Mouse (Mus musculus) ES-E14 (cell line): ENCODE results near the gene Cyp4b1. TPM values are rescaled to one million over a fixed set of nuclear protein-coding genes. Genes with fewer than 3 reads are reported as not detected.
"Not testable (repeated sequence)": the region's sequence is repeated elsewhere in the genome, so short reads cannot be mapped to it uniquely, and the experiment has no call there.

Experiments used
- DNase-seq: peaks from one replicate; pipeline ENCODE4 v3.0.0-alpha.2; 2013; ENCODE audit warnings: low read depth, low spot score
- H3K27ac ChIP-seq: 2 replicates; pipeline ENCODE4 v1.5.1; 2012; ENCODE audit warnings: low read depth, mild to moderate bottlenecking, low read length, moderate library complexity, mixed read lengths; ENCODE audit not compliant: poor library complexity, insufficient read depth, severe bottlenecking
- H3K36me3 ChIP-seq: 2 replicates; pipeline ENCODE4 v1.6.1; 2012; ENCODE audit warnings: mild to moderate bottlenecking, low read length, moderate library complexity, mixed read lengths; ENCODE audit not compliant: control insufficient read depth, poor library complexity, insufficient read depth, severe bottlenecking
- H3K4me1 ChIP-seq, 2 experiments: fragments of 150-350 bp in 1 of 2; sonication (generic) in 1 of 2; 2 replicates each; pipeline ENCODE4 v1.6.1; 2012; ENCODE audit warnings: low read length in 2 of 2, mild to moderate bottlenecking in 1 of 2, mixed read lengths in 1 of 2; ENCODE audit not compliant: control insufficient read depth in 2 of 2, insufficient read depth in 2 of 2, poor library complexity in 1 of 2
- H3K4me3 ChIP-seq, 2 experiments: fragments of 150-350 bp in 1 of 2; sonication (generic) in 1 of 2; 2 replicates each; pipeline ENCODE4 v1.5.1; 2012; ENCODE audit warnings: low read length in 2 of 2, low read depth in 1 of 2, mild to moderate bottlenecking in 1 of 2, mixed read lengths in 1 of 2; ENCODE audit not compliant: insufficient read depth in 1 of 2, poor library complexity in 1 of 2, severe bottlenecking in 1 of 2
- H3K9ac ChIP-seq: 2 replicates; pipeline ENCODE4 v1.6.1; 2012; ENCODE audit warnings: low read depth, mild to moderate bottlenecking, low read length, mixed read lengths; ENCODE audit not compliant: poor library complexity, insufficient read depth, severe bottlenecking
- H3K9me3 ChIP-seq: fragments of 150-350 bp; sonication (generic); 2 replicates; pipeline ENCODE4 v1.6.1; 2012; ENCODE audit warnings: low read depth, mild to moderate bottlenecking, low read length; ENCODE audit not compliant: control insufficient read depth, insufficient read depth
- CHD2 ChIP-seq: IDR thresholded peaks from 2 replicates; pipeline ENCODE4 v1.6.1; 2014; ENCODE audit warnings: mild to moderate bottlenecking, low read depth, low read length, inconsistent platforms
- HCFC1 ChIP-seq: IDR thresholded peaks from 2 replicates; pipeline ENCODE4 v1.6.1; 2012; ENCODE audit warnings: low read length, inconsistent platforms, borderline replicate concordance; ENCODE audit not compliant: insufficient read depth
- MAFK ChIP-seq: IDR thresholded peaks from 2 replicates; pipeline ENCODE4 v1.6.1; 2014; ENCODE audit warnings: mild to moderate bottlenecking, low read depth, low read length, inconsistent platforms; ENCODE audit not compliant: insufficient read depth
- ZC3H11A ChIP-seq: IDR thresholded peaks from 2 replicates; pipeline ENCODE4 v1.6.1; 2012; ENCODE audit warnings: low read depth, mild to moderate bottlenecking, inconsistent platforms, low read length, borderline replicate concordance
- ZNF384 ChIP-seq: IDR thresholded peaks from 2 replicates; pipeline ENCODE4 v1.6.1; 2012; ENCODE audit warnings: low read depth, low read length, inconsistent platforms
- in situ Hi-C, 2 experiments: fragments of 600-800 bp; cut with MboI; formaldehyde crosslinking; loops; one replicate each; pipeline ENCODE4 v1.15.1; 2025; ENCODE audit warnings: low sequenced_read_pairs in 2 of 2, inconsistent platforms in 1 of 2; ENCODE audit not compliant: unreplicated experiment in 2 of 2
- total RNA-seq: library from RNA; depleted of rRNA; stranded (reverse); fragments of 300-350 nt; gene quantifications from 2 replicates; pipeline ENCODE4 v1.2.3, GENCODE M21; 2012

The Cyp4b1 gene
- total RNA-seq, 1 experiment = not detected

GRCm38 (mm10) chr4:115648752-115649151 is 1.2 kb upstream of the Cyp4b1 start:
- Histone ChIP-seq H3K9ac (no peak overlapping the region), H3K9me3 (no peaks in the 10 kb centered on the region), H3K4me3 (no peak overlapping the region), H3K27ac (no peak overlapping the region), H3K36me3 (no peaks in the 10 kb centered on the region), H3K4me1 (no peaks in the 10 kb centered on the region)
- TF ChIP-seq CHD2 (no peak), HCFC1 (no peak), MAFK (no peak), ZNF384 (no peak), ZC3H11A (no peak)
- DNase-seq = no peak
- in situ Hi-C loops = no loop called here

- in situ Hi-C loops = no loop called here
- Histone ChIP-seq H3K9me3 (no peaks in the 10 kb centered on the region), H3K9ac (no peak overlapping the region), H3K27ac (no peak overlapping the region), H3K36me3 (no peaks in the 10 kb centered on the region), H3K4me3 (no peak overlapping the region), H3K4me1 (no peaks in the 10 kb centered on the region)
- no peak for DNase-seq
- TF ChIP-seq MAFK = no peak
Measured at GRCm38 (mm10) chr4:115645371-115645770, 2.2 kb downstream of the Cyp4b1 start.

- in situ Hi-C loops = no loop called here
- H3K4me3 ChIP-seq = no peak overlapping the region
- H3K9me3 ChIP-seq = no peaks in the 10 kb centered on the region
- H3K36me3 ChIP-seq = no peaks in the 10 kb centered on the region
- DNase-seq = no peak
- TF ChIP-seq HCFC1 (no peak), CHD2 (no peak), ZC3H11A (no peak), MAFK (no peak), ZNF384 (no peak)
- H3K4me1 ChIP-seq = no peaks in the 10 kb centered on the region
- no peak overlapping the region for H3K9ac ChIP-seq
- H3K27ac ChIP-seq = no peak overlapping the region
Measured at GRCm38 (mm10) chr4:115642967-115643754, 4.4 kb downstream of the Cyp4b1 start.

- H3K4me3 ChIP-seq, H3K9me3 ChIP-seq, H3K4me1 ChIP-seq, H3K9ac ChIP-seq, H3K36me3 ChIP-seq, H3K27ac ChIP-seq, in situ Hi-C loops, DNase-seq: not testable (repeated sequence)
Measured at GRCm38 (mm10) chr4:115625560-115625959, 22.0 kb downstream of the Cyp4b1 start.

- Histone ChIP-seq H3K9ac (no peak overlapping the region), H3K36me3 (no peaks in the 10 kb centered on the region), H3K9me3 (no peaks in the 10 kb centered on the region), H3K4me3 (no peak overlapping the region), H3K4me1 (no peaks in the 10 kb centered on the region), H3K27ac (no peak overlapping the region)
- TF ChIP-seq MAFK = no peak
- in situ Hi-C loops = no loop called here
- no peak for DNase-seq
Measured at GRCm38 (mm10) chr4:115614005-115614404, 33.5 kb downstream of the Cyp4b1 start.

- H3K9me3 ChIP-seq, H3K4me3 ChIP-seq, H3K9ac ChIP-seq, H3K36me3 ChIP-seq, DNase-seq, H3K4me1 ChIP-seq, in situ Hi-C loops, H3K27ac ChIP-seq: not testable (repeated sequence)
Measured at GRCm38 (mm10) chr4:115600611-115601010, 46.9 kb downstream of the Cyp4b1 start, which contains the start of gene Cyp4a32. Gene Cyp4a32, plus strand, starts transcription at chr4:115600969.
